Mouse (Mus musculus) E14TG2a.4 (cell line): ENCODE data around the gene Ncam1.

ENCODE experiments used
- H3K27me3 ChIP-seq: 2 replicates; pipeline ENCODE4 v1.6.1; 2014; ENCODE audit warnings: low read length, control low read depth; ENCODE audit not compliant: insufficient read depth
- H3K36me3 ChIP-seq: 2 replicates; pipeline ENCODE4 v1.6.1; 2014; ENCODE audit warnings: low read length, control low read depth; ENCODE audit not compliant: insufficient read depth
- H3K4me1 ChIP-seq: replicated peaks from 2 replicates; pipeline ENCODE4 v1.6.1; 2014; ENCODE audit warnings: low read depth, low read length, control low read depth
- H3K4me3 ChIP-seq: replicated peaks from 2 replicates; pipeline ENCODE4 v1.5.1; 2014; ENCODE audit warnings: mild to moderate bottlenecking, low read length
- H3K9me3 ChIP-seq: 2 replicates; pipeline ENCODE4 v1.6.1; 2014; ENCODE audit warnings: low read length, control low read depth
- CTCF ChIP-seq: conservative IDR thresholded peaks from 2 replicates; pipeline ENCODE4 v1.5.1; 2014; ENCODE audit warnings: low read length
- NANOG ChIP-seq: IDR thresholded peaks from 2 replicates; pipeline ENCODE4 v1.6.1; 2014; ENCODE audit warnings: borderline replicate concordance, low read length, mixed read lengths
- POU5F1 ChIP-seq: IDR thresholded peaks from 2 replicates; pipeline ENCODE4 v1.6.1; 2014; ENCODE audit warnings: low read length, borderline replicate concordance

Ncam1 gene

GRCm38 (mm10) chr9:49536593-49536992 is 262.1 kb downstream of the Ncam1 start:
- H3K9me3 ChIP-seq: peaks cover 6% of the 10 kb centered on the region
- peaks cover 38% of the 10 kb centered on the region for H3K4me1 ChIP-seq
- TF ChIP-seq CTCF (no peak), POU5F1 (no peak), NANOG (no peak)
- peaks cover 8% of the 10 kb centered on the region for H3K36me3 ChIP-seq
- no peak overlapping the region for H3K4me3 ChIP-seq
- H3K27me3 ChIP-seq: no peaks in the 10 kb centered on the region

- TF ChIP-seq NANOG: no peak
- no peak for TF ChIP-seq CTCF
- TF ChIP-seq POU5F1: no peak
- Histone ChIP-seq H3K9me3 (peaks cover 7% of the 10 kb centered on the region), H3K36me3 (peaks cover 3% of the 10 kb centered on the region; the same call in 1 of the 2 replicates), H3K4me3 (no peak overlapping the region), H3K4me1 (peaks cover 54% of the 10 kb centered on the region), H3K27me3 (no peaks in the 10 kb centered on the region)
Measured at GRCm38 (mm10) chr9:49534958-49535357, 263.8 kb downstream of the Ncam1 start.

- no peak for TF ChIP-seq POU5F1
- TF ChIP-seq CTCF: no peak
- TF ChIP-seq NANOG: no peak
Measured at GRCm38 (mm10) chr9:49533912-49534491, 264.7 kb downstream of the Ncam1 start.

GRCm38 (mm10) chr9:49533455-49533854 is 265.3 kb downstream of the Ncam1 start:
- TF ChIP-seq POU5F1 (no peak), NANOG (no peak), CTCF (no peak)
- Histone ChIP-seq H3K27me3 (no peaks in the 10 kb centered on the region), H3K36me3 (peaks cover 3% of the 10 kb centered on the region; the same call in 1 of the 2 replicates), H3K9me3 (peaks cover 7% of the 10 kb centered on the region), H3K4me1 (peaks cover 68% of the 10 kb centered on the region), H3K4me3 (no peak overlapping the region)

More at GRCm38 (mm10) chr9:49533912-49534491, 264.7 kb downstream of the Ncam1 start:
- H3K36me3 ChIP-seq: peaks cover 3% of the 10 kb centered on the region; the same call in 1 of the 2 replicates
- peaks cover 64% of the 10 kb centered on the region for H3K4me1 ChIP-seq
- H3K4me3 ChIP-seq: peak overlapping the region; percentile 46
- H3K9me3 ChIP-seq: peaks cover 7% of the 10 kb centered on the region
- no peaks in the 10 kb centered on the region for H3K27me3 ChIP-seq

DNA sequence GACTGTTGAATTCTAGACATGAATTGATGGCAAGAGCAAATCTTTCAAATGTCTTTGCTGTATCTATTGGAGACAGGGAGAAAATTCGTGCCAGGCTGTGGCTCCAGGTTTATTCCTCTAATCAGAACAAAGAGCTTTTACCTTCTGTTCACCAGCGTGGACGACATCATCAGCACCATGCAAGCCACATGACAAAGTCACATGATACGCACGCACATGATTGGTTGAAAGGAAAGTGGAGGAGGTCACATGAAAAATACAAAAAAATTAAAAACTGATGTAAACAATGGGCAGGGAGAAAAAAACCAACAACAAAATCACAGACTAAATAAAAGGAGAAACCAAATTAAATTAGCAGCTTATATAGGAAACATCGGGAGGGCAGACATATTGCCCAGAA is 266.9 kb downstream of the Ncam1 start:
- no peaks in the 10 kb centered on the region for H3K27me3 ChIP-seq
- TF ChIP-seq CTCF (no peak), NANOG (no peak), POU5F1 (no peak)
- H3K9me3 ChIP-seq: peaks cover 7% of the 10 kb centered on the region
- peaks cover 3% of the 10 kb centered on the region; the same call in 1 of the 2 replicates for H3K36me3 ChIP-seq
- no peak overlapping the region for H3K4me3 ChIP-seq
- peaks cover 67% of the 10 kb centered on the region for H3K4me1 ChIP-seq

- H3K36me3 ChIP-seq: peaks cover 3% of the 10 kb centered on the region; the same call in 1 of the 2 replicates
- H3K9me3 ChIP-seq: peaks cover 7% of the 10 kb centered on the region
- H3K27me3 ChIP-seq: no peaks in the 10 kb centered on the region
- H3K4me3 ChIP-seq: no peak overlapping the region
- no peak for TF ChIP-seq CTCF
- H3K4me1 ChIP-seq: peaks cover 61% of the 10 kb centered on the region
Measured at GRCm38 (mm10) chr9:49531257-49531656, 267.5 kb downstream of the Ncam1 start.

DNA sequence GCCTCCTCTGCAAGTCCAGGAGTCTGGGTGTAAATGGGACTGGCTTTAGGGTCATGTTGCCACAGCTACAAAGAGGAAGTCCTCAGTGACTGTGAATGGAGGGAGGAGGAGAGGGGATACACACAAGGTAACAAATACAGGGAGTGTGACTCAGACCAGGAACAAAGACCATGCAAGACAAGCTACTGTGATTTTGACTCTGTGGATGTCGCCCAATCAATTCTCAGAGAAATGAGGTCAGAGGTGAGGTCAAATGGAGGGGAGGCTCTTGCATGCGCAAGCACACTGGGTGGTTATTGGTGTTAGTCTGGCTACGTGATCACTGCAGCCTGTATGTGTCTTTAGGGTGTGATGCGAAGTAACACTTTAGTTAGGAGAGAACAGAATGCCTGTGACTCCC is 268.0 kb downstream of the Ncam1 start:
- peaks cover 3% of the 10 kb centered on the region; the same call in 1 of the 2 replicates for H3K36me3 ChIP-seq
- H3K27me3 ChIP-seq: no peaks in the 10 kb centered on the region
- no peak overlapping the region for H3K4me3 ChIP-seq
- TF ChIP-seq CTCF: no peak
- no peak for TF ChIP-seq POU5F1
- TF ChIP-seq NANOG: no peak
- peaks cover 56% of the 10 kb centered on the region for H3K4me1 ChIP-seq
- peaks cover 7% of the 10 kb centered on the region for H3K9me3 ChIP-seq

DNA sequence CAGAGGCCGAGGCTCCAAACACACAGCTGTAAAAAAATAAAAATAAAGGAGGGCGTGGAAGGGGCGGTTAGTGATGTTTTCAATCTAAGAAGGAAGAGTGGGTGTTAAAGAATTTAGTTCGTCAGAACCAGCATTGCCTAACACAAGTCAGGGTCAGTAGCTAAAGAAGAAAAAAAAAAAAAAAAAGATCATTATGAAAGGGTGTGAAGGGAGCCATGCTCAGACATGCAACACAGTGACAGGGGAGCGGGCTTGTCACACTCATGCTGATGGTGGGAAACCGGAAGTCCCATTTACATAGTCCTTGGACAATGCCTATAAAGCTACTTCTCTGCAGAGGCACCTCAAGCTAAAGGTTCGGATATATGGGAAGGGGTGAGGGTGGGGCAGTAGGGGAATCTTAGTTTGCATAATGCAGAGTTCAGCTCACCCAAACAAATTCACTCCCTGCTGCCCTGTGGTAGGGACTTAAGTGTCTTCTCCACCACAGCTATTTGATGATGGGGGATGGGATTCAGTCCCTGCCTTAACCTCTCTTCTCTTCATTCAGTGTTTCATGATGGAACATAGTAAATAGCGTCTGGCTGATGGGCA is 269.3 kb downstream of the Ncam1 start:
- peaks cover 3% of the 10 kb centered on the region; the same call in 1 of the 2 replicates for H3K36me3 ChIP-seq
- TF ChIP-seq POU5F1: no peak
- TF ChIP-seq NANOG: no peak
- no peak for TF ChIP-seq CTCF
- H3K27me3 ChIP-seq: no peaks in the 10 kb centered on the region
- peaks cover 7% of the 10 kb centered on the region for H3K9me3 ChIP-seq
- peaks cover 52% of the 10 kb centered on the region for H3K4me1 ChIP-seq
- no peak overlapping the region for H3K4me3 ChIP-seq
